Mouse (Mus musculus): ENCODE measurements around the gene Zfp282.
A peak's percentile ranks its signal among the peaks of the same experiment; 100 is the strongest.
"Not testable (repeated sequence)": the region's sequence is repeated elsewhere in the genome, so short reads cannot be mapped to it uniquely, and the experiment has no call there.

Gene Zfp282

DNA sequence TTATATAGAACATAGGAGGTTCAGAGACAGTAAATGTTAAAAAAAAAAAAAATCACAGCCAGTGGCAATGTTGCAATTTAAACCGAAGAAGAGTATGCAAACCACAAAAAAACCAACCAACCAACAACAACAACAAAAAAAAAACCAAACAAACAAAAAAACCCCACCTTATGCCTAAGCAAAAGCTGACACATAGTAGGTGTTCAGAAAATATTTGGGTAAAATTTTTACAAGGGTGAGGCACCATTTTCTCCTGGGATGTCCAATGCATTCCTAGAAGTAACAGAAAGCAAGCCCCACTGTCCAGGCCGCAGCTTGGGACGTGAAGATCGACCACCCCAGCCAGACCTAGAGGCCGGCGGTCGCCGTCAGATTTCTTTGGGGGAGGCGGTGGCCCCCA lies at the start of gene Zfp282:
Zfp282 (plus strand) TSS at position 147 of the 400 bp plus-strand sequence.
- no peak for DNase-seq (ENCODE audit: low read depth)

GRCm38 (mm10) chr6:47827462-47827861 lies 49.5 kb upstream of the Zfp282 start:
- DNase-seq (ENCODE audit: low read depth) = no peak

DNA sequence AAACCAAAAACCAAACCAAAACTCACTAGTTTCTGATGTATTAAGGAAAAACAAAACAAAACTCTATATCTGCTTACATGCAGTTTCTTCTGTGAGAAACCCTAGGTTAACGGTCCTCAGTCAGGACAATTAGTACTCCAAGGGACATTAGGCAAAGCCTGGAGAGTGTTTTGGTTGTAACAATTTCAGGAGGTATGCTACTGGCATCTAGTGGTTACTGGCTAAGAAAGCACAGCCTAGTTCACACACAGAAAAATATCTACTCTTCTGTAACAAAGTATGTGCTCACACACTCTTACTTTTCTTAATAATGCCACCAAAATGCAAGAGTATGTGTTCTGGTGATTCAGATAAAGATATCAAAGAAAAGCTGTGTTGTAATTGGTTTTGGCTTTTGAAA lies 48.1 kb upstream of the Zfp282 start:
- DNase-seq (ENCODE audit: low read depth) = no peak

- peak; percentile 84 for DNase-seq (ENCODE audit: low read depth)
Observed at GRCm38 (mm10) chr6:47830104-47831078, 46.6 kb upstream of the Zfp282 start, which contains the start of gene Zfp786. TSS of gene Zfp786 (minus strand) at chr6:47830867.

DNA sequence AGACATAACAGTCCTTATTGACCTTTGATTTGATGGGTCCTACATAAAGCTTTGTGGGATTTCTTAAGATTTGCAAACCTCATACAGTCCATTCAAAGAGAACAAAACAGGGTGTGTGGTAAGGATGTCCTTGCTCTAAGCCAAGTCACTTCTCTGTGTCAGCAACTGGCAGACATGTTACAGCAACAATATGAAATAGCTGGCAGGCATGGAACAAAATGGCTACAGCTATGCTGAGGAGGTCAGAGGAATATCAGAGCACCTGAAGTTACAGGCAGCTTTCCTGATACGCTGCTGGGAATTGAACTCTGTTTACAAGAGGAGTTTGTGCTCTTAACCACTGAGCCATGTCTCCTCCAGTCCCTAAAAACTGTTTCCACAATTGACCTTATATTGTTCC lies 44.8 kb upstream of the Zfp282 start:
- no peak for DNase-seq (ENCODE audit: low read depth)

GRCm38 (mm10) chr6:47835482-47835983 lies 41.5 kb upstream of the Zfp282 start, which contains the start of gene Zfp398:
TSS of gene Zfp398 (plus strand) at chr6:47835661.
- peak; percentile 86 for DNase-seq (ENCODE audit: low read depth)

- no peak for DNase-seq (ENCODE audit: low read depth)
Observed at GRCm38 (mm10) chr6:47835984-47836521, 41.0 kb upstream of the Zfp282 start.

DNA sequence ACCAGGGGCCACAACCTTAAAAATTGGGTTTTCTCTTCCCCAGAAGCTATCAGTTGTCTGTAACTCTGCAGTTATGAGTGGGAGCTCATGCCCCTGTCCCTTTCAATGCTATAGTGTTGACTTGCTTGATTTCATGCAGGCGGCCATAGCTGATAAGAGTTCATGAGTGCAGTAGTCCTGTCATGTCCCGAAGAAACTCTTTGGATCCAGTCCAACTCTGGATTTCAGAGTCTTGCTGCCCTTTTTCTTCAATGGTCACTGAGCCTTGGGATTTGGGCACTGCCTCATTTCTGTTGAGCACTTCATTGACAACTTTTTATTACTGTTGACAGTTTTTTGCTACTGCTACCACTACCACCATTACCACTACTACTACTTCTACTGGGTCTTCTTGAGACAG lies 39.4 kb upstream of the Zfp282 start:
- DNase-seq (ENCODE audit: low read depth) = no peak

GRCm38 (mm10) chr6:47841077-47841476 lies 35.9 kb upstream of the Zfp282 start:
- DNase-seq (ENCODE audit: low read depth) = no peak

DNA sequence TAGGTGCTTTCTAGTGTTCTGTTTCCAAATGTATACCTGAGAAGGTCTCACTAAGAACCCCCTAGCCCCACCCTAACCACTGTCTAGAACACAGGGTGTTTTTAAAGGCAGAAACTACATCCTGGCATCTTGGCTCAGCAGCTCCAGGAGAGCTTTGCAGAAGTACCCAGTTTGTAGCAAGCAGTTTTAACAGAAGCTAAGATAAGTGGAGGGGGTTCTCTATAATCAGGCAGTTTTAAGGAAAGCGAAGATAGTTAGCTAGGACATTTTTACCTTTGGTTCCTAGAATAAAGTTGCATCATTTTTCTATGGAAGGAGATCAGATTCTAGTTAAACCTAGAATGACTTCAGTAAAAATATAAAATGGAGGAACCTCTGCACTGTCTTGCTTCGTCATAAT lies 35.2 kb upstream of the Zfp282 start:
- DNase-seq (ENCODE audit: low read depth) = no peak

DNA sequence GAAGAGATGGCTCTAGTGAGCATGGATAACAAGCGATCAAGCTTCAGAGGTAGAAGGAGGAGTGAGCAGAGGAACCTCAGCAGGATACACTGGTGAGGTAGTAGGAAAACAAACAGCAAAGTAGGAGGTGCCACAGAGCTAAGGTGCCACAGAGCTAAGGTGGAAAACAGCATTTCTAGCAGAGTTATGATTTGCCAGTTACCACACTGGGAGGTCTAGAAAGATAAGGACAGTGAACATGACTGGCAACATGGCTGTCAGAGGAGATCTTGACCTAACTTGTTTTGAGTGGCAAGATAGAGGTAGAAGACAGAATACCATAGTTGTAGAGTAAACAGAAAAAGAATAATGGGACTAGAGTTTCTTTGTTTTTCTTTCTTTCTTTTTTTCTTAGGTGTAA lies 34.7 kb upstream of the Zfp282 start:
- DNase-seq (ENCODE audit: low read depth) = no peak

DNA sequence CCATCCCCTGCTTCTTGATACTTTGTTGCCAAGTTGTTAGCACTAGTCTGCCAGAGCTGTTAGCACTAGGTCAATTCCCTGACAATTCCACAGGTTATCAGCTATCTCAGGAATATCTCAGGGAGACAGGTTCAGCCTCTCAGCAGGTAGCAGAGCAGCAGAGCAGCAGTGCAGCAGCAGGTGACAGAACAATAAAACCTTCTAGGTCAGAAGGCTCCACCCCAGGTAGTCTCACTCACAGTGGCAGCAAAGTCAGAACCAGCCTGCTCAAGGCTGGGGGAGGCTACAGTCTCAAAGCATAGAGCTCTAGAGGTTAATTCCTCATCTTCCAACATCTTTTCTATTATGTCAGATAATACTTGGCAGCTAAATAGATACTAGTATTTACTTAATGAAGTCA lies 31.2 kb upstream of the Zfp282 start:
- no peak for DNase-seq (ENCODE audit: low read depth)

DNA sequence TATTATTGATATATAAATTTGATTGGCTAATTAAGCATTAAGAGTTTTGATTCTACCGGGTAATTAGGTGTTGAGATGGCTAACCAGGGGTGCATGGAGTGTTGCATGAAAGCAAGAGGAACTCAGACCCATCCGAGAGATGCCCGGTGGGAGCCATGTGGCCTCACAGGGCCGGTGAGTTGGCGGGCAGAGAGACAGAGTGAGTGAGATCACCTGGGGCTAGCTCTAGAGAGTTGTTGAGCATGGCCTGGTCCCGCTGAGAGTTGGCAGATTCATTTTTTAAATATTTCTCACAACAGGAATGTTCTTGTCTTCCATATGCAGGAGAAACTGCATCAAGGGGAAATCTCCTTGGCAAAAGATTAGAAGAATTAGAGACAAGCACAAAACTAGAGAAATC lies 19.8 kb upstream of the Zfp282 start:
- no peak for DNase-seq (ENCODE audit: low read depth)

GRCm38 (mm10) chr6:47857729-47858128 lies 19.3 kb upstream of the Zfp282 start:
- DNase-seq (ENCODE audit: low read depth) = not testable (repeated sequence)

DNA sequence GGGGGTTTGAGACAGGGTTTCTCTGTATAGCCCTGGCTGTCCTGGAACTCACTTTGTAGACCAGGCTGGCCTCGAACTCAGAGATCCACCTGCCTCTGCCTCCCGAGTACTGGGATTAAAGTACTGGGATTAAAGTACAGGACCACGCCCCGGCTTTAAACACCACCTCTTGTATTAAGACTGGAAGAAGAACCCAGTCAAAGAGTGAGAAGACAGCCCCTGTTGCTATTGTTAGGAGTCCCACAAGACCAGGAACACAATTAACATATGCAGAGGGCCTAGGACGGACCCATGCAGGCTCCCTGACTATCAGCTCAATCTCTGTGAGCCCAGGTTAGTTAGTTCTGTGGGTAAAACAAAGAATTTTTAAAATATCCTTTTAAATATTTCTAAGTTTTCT lies 4.7 kb upstream of the Zfp282 start:
- DNase-seq (ENCODE audit: low read depth) = no peak

- DNase-seq (ENCODE audit: low read depth) = peak; percentile 65
Observed at GRCm38 (mm10) chr6:47877461-47878132, 593 bp downstream of the Zfp282 start.

DNA sequence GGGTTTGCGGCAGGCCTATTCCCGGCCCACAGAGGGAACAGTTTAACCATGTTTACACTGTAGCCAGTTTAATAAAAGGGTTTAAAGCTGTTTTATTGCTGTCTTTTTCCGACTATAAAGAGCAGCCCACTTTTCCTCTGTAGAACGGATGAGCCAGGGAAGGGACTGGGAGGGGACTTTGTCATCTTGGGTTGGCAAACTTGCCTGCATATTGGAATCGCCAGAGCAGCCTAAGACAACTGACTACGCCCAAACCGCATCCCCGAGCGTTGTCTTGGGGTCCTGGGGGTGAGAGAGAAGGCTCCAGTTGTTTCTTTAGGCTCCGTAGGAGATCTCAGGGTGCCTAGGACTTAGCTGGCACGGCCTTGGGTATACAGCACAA lies 1.1 kb downstream of the Zfp282 start:
- no peak for DNase-seq (ENCODE audit: low read depth)

DNA sequence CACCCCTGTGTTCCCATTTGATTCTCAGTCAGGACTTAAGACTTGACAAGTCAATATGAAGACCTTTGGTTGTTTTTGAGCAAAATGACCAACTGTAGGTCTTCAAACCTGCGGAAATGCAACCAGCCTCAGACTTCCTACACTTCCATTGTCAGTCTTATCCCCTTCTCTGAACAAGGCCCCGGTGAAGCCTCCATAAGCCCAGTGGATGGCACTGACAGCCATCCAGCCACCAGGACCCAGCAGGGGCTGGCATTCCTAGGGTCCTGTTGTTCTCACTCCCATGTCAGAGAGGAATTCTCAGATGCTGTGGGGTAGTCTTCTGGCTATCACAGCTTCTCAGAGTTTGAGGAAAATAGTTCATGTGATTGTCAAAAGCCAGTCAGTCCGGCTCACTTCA lies 1.6 kb downstream of the Zfp282 start:
- DNase-seq (ENCODE audit: low read depth) = no peak

DNA sequence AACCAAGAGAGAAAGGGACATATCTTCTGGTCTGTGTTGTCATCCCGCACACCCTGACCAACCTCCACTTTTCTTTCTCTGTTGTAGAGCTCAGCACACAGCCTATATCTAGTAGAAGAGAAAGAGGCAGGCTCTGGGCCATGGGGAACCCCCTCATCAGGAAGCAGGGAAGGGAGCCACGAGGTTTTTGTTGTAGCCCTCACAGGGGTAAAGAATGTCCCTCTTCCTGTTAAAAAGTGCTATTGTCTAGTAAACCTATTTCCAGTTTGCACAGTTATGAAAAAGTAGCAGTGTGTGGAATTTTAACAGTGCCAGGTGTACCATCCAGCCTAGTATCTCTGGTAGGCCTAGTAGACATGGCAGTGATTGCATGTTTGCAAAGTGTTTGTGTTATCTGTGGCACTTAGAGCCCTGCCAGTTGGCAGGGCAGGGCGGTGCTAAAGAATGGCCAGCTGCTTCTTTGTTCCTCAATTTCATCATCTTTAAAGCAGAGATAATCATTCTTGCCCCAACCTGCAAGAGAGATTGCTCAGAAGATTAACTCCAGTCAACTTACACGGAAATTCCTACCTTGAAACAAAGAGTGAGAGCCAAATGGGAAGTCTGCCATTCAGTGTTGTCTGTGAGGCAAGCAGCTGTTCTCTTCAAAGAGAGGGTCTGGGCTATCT lies 2.2 kb downstream of the Zfp282 start:
- no peak for DNase-seq (ENCODE audit: low read depth)

- DNase-seq (ENCODE audit: low read depth) = no peak
Observed at GRCm38 (mm10) chr6:47880166-47880565, 3.2 kb downstream of the Zfp282 start.

DNA sequence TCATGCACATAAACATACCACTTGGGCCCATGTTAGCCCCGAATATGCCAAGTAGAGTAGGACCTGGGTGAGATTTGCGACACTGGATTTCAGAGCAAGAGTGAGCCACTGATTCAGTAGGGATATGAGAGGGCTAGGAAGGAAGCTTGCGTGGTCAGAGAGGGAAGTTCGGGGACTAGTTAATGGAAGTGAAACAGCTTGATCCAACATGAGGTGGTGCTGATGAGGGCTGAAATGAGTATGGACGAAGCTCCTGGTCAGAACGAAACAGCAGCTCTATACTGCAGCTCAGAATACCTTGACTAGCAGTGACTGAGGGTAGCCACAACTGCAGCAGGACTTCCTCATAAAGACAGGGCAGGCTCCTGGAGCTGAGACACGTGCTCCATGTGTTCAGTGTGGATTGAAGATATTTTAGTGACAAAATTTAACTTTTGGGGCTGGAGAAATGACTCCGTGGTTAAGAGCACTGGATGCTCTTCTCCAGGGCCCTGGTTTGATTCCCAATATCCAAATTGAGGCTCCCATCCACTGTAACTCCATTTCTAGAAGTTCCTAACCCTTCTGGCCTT lies 11.9 kb downstream of the Zfp282 start:
- no peak for DNase-seq (ENCODE audit: low read depth)

DNA sequence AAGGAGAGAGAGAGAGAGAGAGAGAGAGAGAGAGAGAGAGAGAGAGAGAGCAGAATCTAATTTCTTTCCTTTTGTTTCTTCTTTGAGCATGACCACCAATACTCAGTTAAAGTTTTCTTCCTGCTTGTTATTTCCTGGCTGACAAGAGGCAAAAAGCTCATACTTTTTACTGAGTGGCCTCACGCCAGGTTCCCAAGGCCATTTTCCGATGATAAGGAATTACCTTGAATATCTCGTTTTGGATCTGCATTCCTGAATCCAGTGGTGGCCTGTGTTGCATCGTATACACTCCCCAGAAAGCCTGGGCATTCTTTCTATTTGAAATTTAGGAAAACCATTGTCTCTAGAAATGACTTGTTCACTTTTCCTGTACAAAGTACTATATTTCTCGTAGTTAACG lies 22.4 kb downstream of the Zfp282 start:
- no peak for DNase-seq (ENCODE audit: low read depth)

Data from c-Kit-positive CD71-negative TER-119-negative erythroid progenitor cells, embryonic 14.5 days (primary cell).